Mouse (Mus musculus) heart, adult 2 months (tissue): Measurements from ENCODE around the gene Rom1. TPM values are rescaled to one million over a fixed set of nuclear protein-coding genes. Genes with fewer than 3 reads are reported as not detected.

ENCODE experiments used
- DNase-seq, 2 experiments: peaks; one replicate each; pipeline ENCODE4 v3.0.0; 2021
- H3K27ac ChIP-seq: fragments of 200-600 bp; 2 replicates; pipeline ENCODE4 v1.8.1; 2022
- H3K27me3 ChIP-seq: fragments of 200-500 bp; 2 replicates; pipeline ENCODE4 v1.6.1; 2012; ENCODE audit warnings: mild to moderate bottlenecking, low read length, inconsistent platforms, mixed read lengths; ENCODE audit not compliant: control insufficient read depth, insufficient read depth
- H3K36me3 ChIP-seq: fragments of 200-500 bp; 2 replicates; pipeline ENCODE4 v1.6.1; 2012; ENCODE audit warnings: low read length, inconsistent platforms; ENCODE audit not compliant: control insufficient read depth, insufficient read depth
- H3K4me1 ChIP-seq: fragments of 200-500 bp; 2 replicates; pipeline ENCODE4 v1.6.1; 2011; ENCODE audit warnings: low read length; ENCODE audit not compliant: control insufficient read depth, insufficient read depth
- H3K4me3 ChIP-seq: fragments of 200-600 bp; 2 replicates; pipeline ENCODE4 v1.8.1; 2022
- H3K79me2 ChIP-seq: fragments of 200-500 bp; replicated peaks from 2 replicates; pipeline ENCODE4 v1.6.1; 2012; ENCODE audit warnings: mild to moderate bottlenecking, inconsistent platforms, low read length, moderate library complexity, mixed read lengths; ENCODE audit not compliant: control insufficient read depth, insufficient read depth
- H3K9ac ChIP-seq: fragments of 200-500 bp; 2 replicates; pipeline ENCODE4 v1.6.1; 2012; ENCODE audit warnings: low read depth, mild to moderate bottlenecking, control low read depth, inconsistent platforms, low read length, mixed read lengths
- CTCF ChIP-seq: fragments of 200-600 bp; IDR thresholded peaks from 2 replicates; pipeline ENCODE4 v1.8.1; 2022; ENCODE audit warnings: antibody characterized with exemption, mild to moderate bottlenecking, moderate library complexity
- EP300 ChIP-seq: fragments of 200-500 bp; IDR thresholded peaks from 2 replicates; pipeline ENCODE4 v1.6.1; 2011; ENCODE audit warnings: low read depth, low read length, control low read depth; ENCODE audit not compliant: insufficient read depth
- POLR2A ChIP-seq: fragments of 200-500 bp; IDR thresholded peaks from 2 replicates; pipeline ENCODE4 v1.6.1; 2011; ENCODE audit warnings: mild to moderate bottlenecking, low read depth, low read length, control low read depth; ENCODE audit not compliant: insufficient read depth
- WGBS: fragments of 180-500 bp; shearing (Covaris S2); methylation state at CpG from one replicate; pipeline ENCODE4 v1.1.7; 2018; 5-methylcytosine and 5-hydroxymethylcytosine counted together
- intact Hi-C: fragments of 180-260 bp; cut with DNase I; formaldehyde crosslinking; loops from one replicate; pipeline ENCODE4 v1.15.1; 2025
- microRNA-seq, 2 experiments: library from miRNA; unstranded; fragments of <30 nt; microRNA quantifications; one replicate each; pipeline ENCODE4 v1.2.0; 2021
- polyA plus RNA-seq: library from polyadenylated mRNA; depleted of rRNA; stranded (reverse); fragments of >200 nt; gene quantifications from 2 replicates; pipeline ENCODE4 v1.2.3, GENCODE M21; 2012; rRNA removed
- total RNA-seq, 2 experiments: library from RNA; stranded (reverse); gene quantifications; 2 replicates each; pipeline ENCODE4 v1.2.3; 2021

Gene Rom1
- total and polyA plus RNA-seq, 3 experiments, result 21.8 to 30.7 (median 23.1) TPM

GRCm38 (mm10) chr19:8883616-8884015 is 45.5 kb downstream of the Rom1 start, which contains the start of the genes Lbhd1 and Gm49403:
Gene Lbhd1, plus strand, starts transcription at chr19:8883732.
Gene Gm49403, plus strand, starts transcription at chr19:8883930.
- Histone ChIP-seq H3K79me2 (no peaks in the 10 kb centered on the region; the same call in 1 of the 2 replicates), H3K36me3 (peaks cover 6% of the 10 kb centered on the region), H3K4me1 (peaks cover 7% of the 10 kb centered on the region), H3K27me3 (no peaks in the 10 kb centered on the region), H3K27ac (no peak within 1 kb of the TSS), H3K9ac (no peak within 1 kb of the TSS), H3K4me3 (no peak within 1 kb of the TSS)
- 57% methylated on average over 3 of the region's 3 CpGs for WGBS
- no peak for DNase-seq
- intact Hi-C loops, result no loop called here
- TF ChIP-seq EP300, result no peak
- TF ChIP-seq CTCF, result no peak
- no peak for TF ChIP-seq POLR2A

- H3K27me3 ChIP-seq, result no peaks in the 10 kb centered on the region
- no peak overlapping the region for H3K9ac ChIP-seq
- no peaks in the 10 kb centered on the region for H3K79me2 ChIP-seq
- intact Hi-C loops, result no loop called here
- H3K4me1 ChIP-seq, result peaks cover 4% of the 10 kb centered on the region
- H3K27ac ChIP-seq, result peak overlapping the region; percentile 85
- WGBS, result 3% methylated on average over 3 of the region's 3 CpGs
- TF ChIP-seq CTCF (no peak), POLR2A (no peak), EP300 (no peak)
- H3K4me3 ChIP-seq, result peak overlapping the region; percentile 78
- peaks cover 6% of the 10 kb centered on the region for H3K36me3 ChIP-seq
- no peak for DNase-seq
These were observed 48.1 kb downstream of the Rom1 start for GRCm38 (mm10) chr19:8881034-8881392.

GRCm38 (mm10) chr19:8880311-8881033 is 48.7 kb downstream of the Rom1 start, which contains the start of gene Uqcc3:
Gene Uqcc3, minus strand, starts transcription at chr19:8880923.
- WGBS, result under 1% methylated on average over 42 of the region's 42 CpGs
- H3K4me1 ChIP-seq, result peaks cover 4% of the 10 kb centered on the region
- no peaks in the 10 kb centered on the region for H3K27me3 ChIP-seq
- peak; percentile 92 for TF ChIP-seq POLR2A
- peak; percentile 74; the same call in 1 of the 2 replicates for TF ChIP-seq EP300
- no peak for TF ChIP-seq CTCF
- H3K9ac ChIP-seq, result peak within 1 kb of the TSS; percentile 90
- H3K79me2 ChIP-seq, result no peaks in the 10 kb centered on the region
- intact Hi-C loops, result loop anchor here (1.0 kb wide), 1 partner anchor 9 kb away; the partner anchor contains the start of gene Ubxn1
- peak within 1 kb of the TSS; percentile 78 for H3K4me3 ChIP-seq
- peak; percentile 90 to 91 for DNase-seq
- H3K27ac ChIP-seq, result peak within 1 kb of the TSS; percentile 85
- H3K36me3 ChIP-seq, result peaks cover 6% of the 10 kb centered on the region

Small RNA genes lying within 50 kb of the gene (microRNA-seq; reads per million reads assigned to microRNA genes)
- gene Mir5136, result 0.56 to 0.77 reads per million in 2 experiments

Other genes with a start within 250 kb of the Rom1 start
Only the 30 nearest of the 32 such genes appear.
- 10 to 100 TPM; 18.7 to 19.2 TPM for gene Wdr74, start 193.5 kb downstream of the Rom1 start, total RNA-seq
- 15.7 and 18.2 TPM in 2 replicates for gene Wdr74, start 193.5 kb downstream of the Rom1 start, polyA plus RNA-seq
- gene 1700092M07Rik, start 188.6 kb downstream of the Rom1 start, total RNA-seq, result under 1 TPM in 1 of 2 experiments, not detected in 1; 0.57 TPM
- 0.62 and 1.3 TPM in 2 replicates for gene 1700092M07Rik, start 188.6 kb downstream of the Rom1 start, polyA plus RNA-seq
- 10 to 100 TPM; 23.8 to 25.3 TPM for gene Stx5a, start 187.9 kb downstream of the Rom1 start, total RNA-seq
- 33.4 and 49.3 TPM in 2 replicates for gene Stx5a, start 187.9 kb downstream of the Rom1 start, polyA plus RNA-seq
- 10 to 100 TPM; 35.5 to 41.8 TPM for gene Nxf1, start 172.3 kb downstream of the Rom1 start, total RNA-seq
- 66.5 and 93.2 TPM in 2 replicates for gene Nxf1, start 172.3 kb downstream of the Rom1 start, polyA plus RNA-seq
- gene Tmem223, start 158.4 kb downstream of the Rom1 start, total RNA-seq, result 100 to 1,000 TPM; 108 to 130 TPM
- gene Tmem223, start 158.4 kb downstream of the Rom1 start, polyA plus RNA-seq, result 212 and 233 TPM in 2 replicates
- gene Tmem179b, start 154.9 kb downstream of the Rom1 start, total RNA-seq, result 10 to 100 TPM; 14.8 to 17.1 TPM
- 44.5 and 44.9 TPM in 2 replicates for gene Tmem179b, start 154.9 kb downstream of the Rom1 start, polyA plus RNA-seq
- 1 to 10 TPM; 7.8 to 9.1 TPM for gene Taf6l, start 142.9 kb downstream of the Rom1 start, total RNA-seq
- 6.0 and 6.2 TPM in 2 replicates for gene Taf6l, start 142.9 kb downstream of the Rom1 start, polyA plus RNA-seq
- 10 to 100 TPM; 53.4 to 56.3 TPM for gene Polr2g, start 130.8 kb downstream of the Rom1 start, total RNA-seq
- 55.1 and 84.1 TPM in 2 replicates for gene Polr2g, start 130.8 kb downstream of the Rom1 start, polyA plus RNA-seq
- 1 to 10 TPM; 1.4 to 1.5 TPM for gene Zbtb3, start 126.8 kb downstream of the Rom1 start, total RNA-seq
- gene Zbtb3, start 126.8 kb downstream of the Rom1 start, polyA plus RNA-seq, result 2.0 and 2.5 TPM in 2 replicates
- gene Ttc9c, start 110.0 kb downstream of the Rom1 start, total RNA-seq, result 10 to 100 TPM; 14.1 TPM
- gene Ttc9c, start 110.0 kb downstream of the Rom1 start, polyA plus RNA-seq, result 9.5 and 17.8 TPM in 2 replicates
- 10 to 100 TPM; 44.7 to 47.5 TPM for gene Hnrnpul2, start 109.3 kb downstream of the Rom1 start, total RNA-seq
- gene Hnrnpul2, start 109.3 kb downstream of the Rom1 start, polyA plus RNA-seq, result 12.4 and 23.2 TPM in 2 replicates
- not detected for gene AC129217.1, start 99.6 kb downstream of the Rom1 start, total RNA-seq
- gene AC129217.1, start 99.6 kb downstream of the Rom1 start, polyA plus RNA-seq, result not detected in 2 replicates
- gene Bscl2, start 91.9 kb downstream of the Rom1 start, total RNA-seq, result 10 to 100 TPM; 22.6 to 23.5 TPM
- gene Bscl2, start 91.9 kb downstream of the Rom1 start, polyA plus RNA-seq, result 52.3 and 67.7 TPM in 2 replicates
- not detected for gene Gng3, start 90.2 kb downstream of the Rom1 start, total RNA-seq
- 0.23 and 0.35 TPM in 2 replicates for gene Gng3, start 90.2 kb downstream of the Rom1 start, polyA plus RNA-seq
- 1 to 10 TPM; 2.6 to 3.7 TPM for gene Lrrn4cl, start 78.6 kb downstream of the Rom1 start, total RNA-seq
- gene Lrrn4cl, start 78.6 kb downstream of the Rom1 start, polyA plus RNA-seq, result 3.8 and 5.7 TPM in 2 replicates
- gene Ubxn1, start 57.9 kb downstream of the Rom1 start, total RNA-seq, result 100 to 1,000 TPM; 108 to 135 TPM
- gene Ubxn1, start 57.9 kb downstream of the Rom1 start, polyA plus RNA-seq, result 60.7 and 62.2 TPM in 2 replicates
- gene Uqcc3, start 48.4 kb downstream of the Rom1 start, total RNA-seq, result 10 to 100 TPM; 49.9 to 56.5 TPM
- 43.7 and 48.6 TPM in 2 replicates for gene Uqcc3, start 48.4 kb downstream of the Rom1 start, polyA plus RNA-seq
- 1 to 10 TPM; 4.2 to 5.2 TPM for gene Lbhd1, start 45.6 kb downstream of the Rom1 start, total RNA-seq
- 1.1 and 1.3 TPM in 2 replicates for gene Lbhd1, start 45.6 kb downstream of the Rom1 start, polyA plus RNA-seq
- gene Gm49403, start 45.4 kb downstream of the Rom1 start, total RNA-seq, result not detected
- not detected in 2 replicates for gene Gm49403, start 45.4 kb downstream of the Rom1 start, polyA plus RNA-seq
- 10 to 100 TPM; 15.6 to 21.0 TPM for gene 1810009A15Rik, start 40.5 kb downstream of the Rom1 start, total RNA-seq
- 10.1 and 10.5 TPM in 2 replicates for gene 1810009A15Rik, start 40.5 kb downstream of the Rom1 start, polyA plus RNA-seq
- 1 to 10 TPM in 1 of 2 experiments, under 1 TPM in 1; 0.57 to 3.2 TPM for gene Gm49416, start 40.4 kb downstream of the Rom1 start, total RNA-seq
- gene Gm49416, start 40.4 kb downstream of the Rom1 start, polyA plus RNA-seq, result 1.2 and 1.3 TPM in 2 replicates
- 10 to 100 TPM; 10.6 to 12.6 TPM for gene Ints5, start 36.4 kb downstream of the Rom1 start, total RNA-seq
- gene Ints5, start 36.4 kb downstream of the Rom1 start, polyA plus RNA-seq, result 10.8 and 13.5 TPM in 2 replicates
- gene Ganab, start 31.3 kb downstream of the Rom1 start, total RNA-seq, result 10 to 100 TPM; 50.3 to 52.5 TPM
- gene Ganab, start 31.3 kb downstream of the Rom1 start, polyA plus RNA-seq, result 54.5 and 90.0 TPM in 2 replicates
- 10 to 100 TPM; 35.4 to 42.3 TPM for gene B3gat3, start 9.0 kb downstream of the Rom1 start, total RNA-seq
- 59.4 and 61.2 TPM in 2 replicates for gene B3gat3, start 9.0 kb downstream of the Rom1 start, polyA plus RNA-seq
- gene Eml3, start 196 bp upstream of the Rom1 start, total RNA-seq, result 1 to 10 TPM; 7.0 to 9.7 TPM
- 17.6 and 18.4 TPM in 2 replicates for gene Eml3, start 196 bp upstream of the Rom1 start, polyA plus RNA-seq
- gene Mta2, start 12.5 kb upstream of the Rom1 start, total RNA-seq, result 10 to 100 TPM; 29.0 to 32.1 TPM
- gene Mta2, start 12.5 kb upstream of the Rom1 start, polyA plus RNA-seq, result 13.1 and 15.6 TPM in 2 replicates
- gene Tut1, start 24.5 kb upstream of the Rom1 start, total RNA-seq, result 1 to 10 TPM; 8.5 to 9.4 TPM
- gene Tut1, start 24.5 kb upstream of the Rom1 start, polyA plus RNA-seq, result 7.2 and 10.6 TPM in 2 replicates
- gene Eef1g, start 37.7 kb upstream of the Rom1 start, total RNA-seq, result 100 to 1,000 TPM; 224 to 260 TPM
- gene Eef1g, start 37.7 kb upstream of the Rom1 start, polyA plus RNA-seq, result 191 and 291 TPM in 2 replicates
- gene Ahnak, start 59.9 kb upstream of the Rom1 start, total RNA-seq, result 100 to 1,000 TPM; 299 to 348 TPM
- gene Ahnak, start 59.9 kb upstream of the Rom1 start, polyA plus RNA-seq, result 23.0 and 42.5 TPM in 2 replicates
- gene Scgb1a1, start 158.6 kb upstream of the Rom1 start, total RNA-seq, result under 1 TPM in 1 of 2 experiments, not detected in 1; 0.73 TPM
- 0.50 and 2,957 TPM in 2 replicates for gene Scgb1a1, start 158.6 kb upstream of the Rom1 start, polyA plus RNA-seq